8 mouse cellular contexts compared by ENCODE assay signal in the genomic region with DNA sequence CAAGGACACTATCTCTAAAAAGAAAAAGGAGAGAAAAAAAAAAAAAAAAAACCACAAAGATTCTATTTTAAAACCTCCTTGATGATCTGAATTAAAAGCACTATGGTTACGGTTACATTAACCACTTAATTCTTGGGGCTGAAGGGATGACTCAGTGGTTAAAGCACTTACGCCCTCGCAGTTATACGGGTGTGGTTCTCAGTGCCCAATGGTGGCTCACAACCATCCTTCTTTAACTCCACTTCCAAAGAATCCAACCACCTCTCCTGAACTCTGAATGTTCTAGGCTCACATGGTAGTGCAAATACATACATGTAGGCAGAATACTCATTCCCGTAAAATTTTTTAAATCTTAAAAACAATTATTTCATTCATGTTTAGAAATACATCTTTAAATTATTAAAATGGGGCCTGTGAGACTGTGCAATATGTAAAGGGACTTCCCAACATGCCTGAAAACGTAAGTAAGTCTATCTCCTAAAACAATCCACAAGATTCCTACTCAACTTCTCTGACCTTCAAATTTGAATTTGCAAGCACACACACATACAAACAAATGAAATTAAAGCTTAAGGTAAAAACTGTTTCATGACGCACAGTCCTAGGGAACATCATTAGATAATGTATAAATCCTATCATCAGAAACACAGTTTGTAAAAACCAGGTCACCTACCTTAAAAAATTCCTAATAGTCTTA. TPM values are rescaled to one million over a fixed set of nuclear protein-coding genes. Genes with fewer than 3 reads are reported as not detected.
DNase-seq lines count a peak whose midpoint lies in the region; ATAC-seq and TF ChIP-seq lines count a peak whose summit lies in the region.

No protein-coding gene starts in this region.

- no peak for TF ChIP-seq POLR2A in brain, embryonic 14.5 days (IDR thresholded peaks at IDR 0.05; ENCODE audit: borderline replicate concordance, extremely low read depth, insufficient read depth, insufficient read length, poor library complexity, severe bottlenecking)

- H3K27me3 ChIP-seq in kidney, embryonic 15.5 days: no peaks in the 10 kb centered on the region
- no peaks in the 10 kb centered on the region for H3K27me3 ChIP-seq in hindbrain, embryonic 15.5 days
- H3K27me3 ChIP-seq in midbrain, embryonic 11.5 days (ENCODE audit: control insufficient read depth, insufficient read depth, low read length): no peaks in the 10 kb centered on the region

- peak overlapping the region; percentile 14; the same call in 1 of the 2 replicates for H3K4me3 ChIP-seq in kidney, embryonic 15.5 days (replicated peaks)
- H3K4me3 ChIP-seq in hindbrain, embryonic 15.5 days: peak overlapping the region; percentile 9; the same call in 1 of the 2 replicates
- H3K4me3 ChIP-seq in midbrain, embryonic 11.5 days (ENCODE audit: low read depth, low read length): no peak overlapping the region

- H3K4me2 ChIP-seq in kidney, embryonic 15.5 days: peak overlapping the region; percentile 43
- peak overlapping the region; percentile 44 for H3K4me2 ChIP-seq in hindbrain, embryonic 15.5 days
- no peak overlapping the region for H3K4me2 ChIP-seq in midbrain, embryonic 11.5 days

- DNase-seq in kidney, adult 11 months: no peak
- peak; percentile 17 for DNase-seq in brain, embryonic 14.5 days (ENCODE audit: low read depth)
- peak; percentile 81 for DNase-seq in midbrain, embryonic 11.5 days (ENCODE audit: low spot score, missing footprints)
- DNase-seq in adrenal gland, adult 2 months: no peak
- no peak for DNase-seq in adrenal gland, postnatal 25 days
- DNase-seq in frontal cortex, postnatal 36 days (ENCODE audit: low spot score in 2 of 2): no peak

- no peaks in the 10 kb centered on the region for H3K9me3 ChIP-seq in kidney, embryonic 15.5 days (replicated peaks)
- no peaks in the 10 kb centered on the region for H3K9me3 ChIP-seq in hindbrain, embryonic 15.5 days
- H3K9me3 ChIP-seq in midbrain, embryonic 11.5 days (ENCODE audit: control insufficient read depth, low read length): no peaks in the 10 kb centered on the region

- ATAC-seq in kidney, embryonic 15.5 days (replicated peaks; ENCODE audit: low FRiP score): no peak
- no peak for ATAC-seq in hindbrain, embryonic 15.5 days (ENCODE audit: low FRiP score, low read depth)
- no peak for ATAC-seq in midbrain, embryonic 11.5 days (ENCODE audit: low FRiP score)

- H3K36me3 ChIP-seq in kidney, embryonic 15.5 days: peaks cover 40% of the 10 kb centered on the region
- peaks cover 15% of the 10 kb centered on the region for H3K36me3 ChIP-seq in hindbrain, embryonic 15.5 days
- peaks cover 8% of the 10 kb centered on the region; the same call in 1 of the 2 replicates for H3K36me3 ChIP-seq in midbrain, embryonic 11.5 days (ENCODE audit: control insufficient read depth, insufficient read depth, low read length)

- TF ChIP-seq CTCF in brain, embryonic 14.5 days (IDR thresholded peaks at IDR 0.05; ENCODE audit: borderline replicate concordance, extremely low read depth, insufficient read depth, insufficient read length): no peak

- 74% methylated on average over 7 of the region's 7 CpGs for WGBS in kidney, embryonic 15.5 days
- WGBS in hindbrain, embryonic 15.5 days: 68% methylated on average over 7 of the region's 7 CpGs
- WGBS in midbrain, embryonic 11.5 days: 95% methylated on average over 7 of the region's 7 CpGs

- H3K27ac ChIP-seq in kidney, embryonic 15.5 days: no peak overlapping the region
- H3K27ac ChIP-seq in hindbrain, embryonic 15.5 days (replicated peaks): no peak overlapping the region
- no peak overlapping the region for H3K27ac ChIP-seq in midbrain, embryonic 11.5 days (ENCODE audit: low read depth, low read length)

- no peak overlapping the region for H3K9ac ChIP-seq in kidney, embryonic 15.5 days
- no peak overlapping the region for H3K9ac ChIP-seq in hindbrain, embryonic 15.5 days
- H3K9ac ChIP-seq in midbrain, embryonic 11.5 days (ENCODE audit: low read length): no peak overlapping the region

- peaks cover 19% of the 10 kb centered on the region for H3K4me1 ChIP-seq in kidney, embryonic 15.5 days
- H3K4me1 ChIP-seq in hindbrain, embryonic 15.5 days (replicated peaks): peaks cover 25% of the 10 kb centered on the region
- peaks cover 2% of the 10 kb centered on the region; the same call in 1 of the 2 replicates for H3K4me1 ChIP-seq in midbrain, embryonic 11.5 days (ENCODE audit: control insufficient read depth, insufficient read depth, low read length)

RNA-seq across cellular contexts. Expression of a gene that starts 10.6 kb away (rescaled TPM):
- 56.6 and 61.7 TPM in 2 replicates for polyA plus RNA-seq in kidney, embryonic 15.5 days (2015; fragmentation: Nextera tagmentation; extraction: Ambion mirVana)
- 51.8 and 54.9 TPM in 2 replicates for polyA plus RNA-seq in brain, embryonic 14.5 days (2012; rRNA removed)
- polyA plus RNA-seq in hindbrain, embryonic 15.5 days (2015; fragmentation: Nextera tagmentation; extraction: Ambion mirVana): 34.9 and 37.2 TPM in 2 replicates
- 41.7 and 42.6 TPM in 2 replicates for polyA plus RNA-seq in midbrain, embryonic 11.5 days (2014; fragmentation: Nextera tagmentation; extraction: Ambion mirVana)
- 10 to 100 TPM; 28.3 to 45.9 TPM for total RNA-seq in adrenal gland, adult 2 months (2021)
- 11.1 and 12.9 TPM in 2 replicates for polyA plus RNA-seq in adrenal gland, adult 2 months (2012; rRNA removed)
- total RNA-seq in adrenal gland, postnatal 25 days (2021): 50.0 and 57.4 TPM in 2 replicates

Comparison
In these comparisons a context has a peak if more than half of its experiments do, and no peak if none do; other contexts are left out.
1. DNase-seq: peak in brain, embryonic 14.5 days (single experiment) and midbrain, embryonic 11.5 days (single experiment); none in kidney, adult 11 months (single experiment), adrenal gland, adult 2 months (single experiment), adrenal gland, postnatal 25 days (single experiment) and frontal cortex, postnatal 36 days (0 of 2).